ENCODE assay signal across 9 mouse cellular contexts in genomic region chr2:92141073-92141472, GRCm38 (mm10). TPM values are rescaled to one million over a fixed set of nuclear protein-coding genes. Genes with fewer than 3 reads are reported as not detected.
DNase-seq lines count a peak whose midpoint lies in the region; ATAC-seq lines count a peak whose summit lies in the region.
"Had no signal": no experiment of that assay in that cellular context is flagged by ENCODE, and none has a peak within 500 bp of the region (broad histone marks: within the 10 kb centered on the region; RNA-seq: fewer than 3 reads in every experiment).

No protein-coding gene starts in this region.

- ATAC-seq in hindbrain, embryonic 12.5 days (ENCODE audit: low FRiP score), result no peak
- ATAC-seq in midbrain, embryonic 11.5 days (ENCODE audit: low FRiP score), result no peak

- H3K4me1 ChIP-seq in hindbrain, embryonic 12.5 days, result peaks cover 10% of the 10 kb centered on the region; the same call in 1 of the 2 replicates
- peaks cover 5% of the 10 kb centered on the region; the same call in 1 of the 2 replicates for H3K4me1 ChIP-seq in midbrain, embryonic 11.5 days (ENCODE audit: control insufficient read depth, insufficient read depth, low read length)

- H3K36me3 ChIP-seq in hindbrain, embryonic 12.5 days, result no peaks in the 10 kb centered on the region
- H3K36me3 ChIP-seq in midbrain, embryonic 11.5 days (ENCODE audit: control insufficient read depth, insufficient read depth, low read length), result no peaks in the 10 kb centered on the region

- H3K4me3 ChIP-seq in hindbrain, embryonic 12.5 days, result no peak overlapping the region
- no peak overlapping the region for H3K4me3 ChIP-seq in midbrain, embryonic 11.5 days (ENCODE audit: low read depth, low read length)

- no peak overlapping the region for H3K27ac ChIP-seq in hindbrain, embryonic 12.5 days
- no peak overlapping the region for H3K27ac ChIP-seq in midbrain, embryonic 11.5 days (ENCODE audit: low read depth, low read length)

- no peaks in the 10 kb centered on the region for H3K9me3 ChIP-seq in hindbrain, embryonic 12.5 days (replicated peaks)
- no peaks in the 10 kb centered on the region for H3K9me3 ChIP-seq in midbrain, embryonic 11.5 days (ENCODE audit: control insufficient read depth, low read length)

- 0 out of 2 replicates have a peak, but pooled peaks cover 4% of the 10 kb centered on the region for H3K27me3 ChIP-seq in hindbrain, embryonic 12.5 days
- no peaks in the 10 kb centered on the region for H3K27me3 ChIP-seq in midbrain, embryonic 11.5 days (ENCODE audit: control insufficient read depth, insufficient read depth, low read length)

- DNase-seq in heart, adult 11 months, result peak; percentile 53
- DNase-seq in heart, postnatal 36 days, result no peak
- DNase-seq in embryo, embryonic 10 days (ENCODE audit: low spot score), result peak; percentile 61
- no peak for DNase-seq in midbrain, embryonic 11.5 days (ENCODE audit: low spot score, missing footprints)
- DNase-seq in right cerebral cortex, postnatal 10 days (ENCODE audit: low spot score in 2 of 2), result no peak
- no peak for DNase-seq in layer of hippocampus, postnatal 25 days (ENCODE audit: extremely low spot score in 1 of 2, low spot score in 1 of 2)
- DNase-seq in urinary bladder, postnatal 25 days (ENCODE audit: low spot score), result no peak
- DNase-seq: kidney, postnatal 36 days had no signal

- intact Hi-C loops in heart, postnatal 36 days (cut with DNase I), result no loop called here

- no peak overlapping the region for H3K9ac ChIP-seq in hindbrain, embryonic 12.5 days
- no peak overlapping the region for H3K9ac ChIP-seq in midbrain, embryonic 11.5 days (ENCODE audit: low read length)

- 23% methylated on average over 11 of the region's 11 CpGs for WGBS in hindbrain, embryonic 12.5 days
- WGBS in midbrain, embryonic 11.5 days, result 27% methylated on average over 11 of the region's 11 CpGs

- H3K4me2 ChIP-seq in hindbrain, embryonic 12.5 days (replicated peaks), result peak overlapping the region; percentile 19
- H3K4me2 ChIP-seq in midbrain, embryonic 11.5 days, result peak overlapping the region; percentile 27; the same call in 1 of the 2 replicates

RNA-seq across cellular contexts. Expression of gene Phf21a, which starts 48.2 kb away (rescaled TPM):
- 10 to 100 TPM; 24.8 to 30.1 TPM for total RNA-seq in heart, postnatal 36 days (2021)
- polyA plus RNA-seq in hindbrain, embryonic 12.5 days (2016; fragmentation: Nextera tagmentation; extraction: Ambion mirVana), result 40.4 and 41.4 TPM in 2 replicates
- 34.4 and 37.5 TPM in 2 replicates for polyA plus RNA-seq in midbrain, embryonic 11.5 days (2014; fragmentation: Nextera tagmentation; extraction: Ambion mirVana)
- 100 to 1,000 TPM in 1 of 2 experiments, 10 to 100 TPM in 1; 97.9 to 104 TPM for total RNA-seq in layer of hippocampus, postnatal 25 days (2021)

Comparison
In these comparisons a context has a peak if more than half of its experiments do, and no peak if none do; other contexts are left out.
1. DNase-seq: peak in heart, adult 11 months (single experiment) and embryo, embryonic 10 days (single experiment); none in heart, postnatal 36 days (0 of 2), midbrain, embryonic 11.5 days (single experiment), right cerebral cortex, postnatal 10 days (0 of 2), layer of hippocampus, postnatal 25 days (0 of 2) and urinary bladder, postnatal 25 days (single experiment).